In genomic region chr2:32776192-32776591, GRCm38 (mm10) we compare ENCODE assay signal across 8 mouse cellular contexts. TPM values are rescaled to one million over a fixed set of nuclear protein-coding genes. Genes with fewer than 3 reads are reported as not detected.
DNase-seq lines count a peak whose midpoint lies in the region; ATAC-seq and TF ChIP-seq lines count a peak whose summit lies in the region.

No protein-coding gene starts in this region.

- TF ChIP-seq POLR2A in limb, embryonic 14.5 days (IDR thresholded peaks at IDR 0.05; ENCODE audit: borderline replicate concordance, extremely low read depth, insufficient read depth, insufficient read length) = no peak

- peaks cover 7% of the 10 kb centered on the region for H3K4me1 ChIP-seq in limb, embryonic 14.5 days (ENCODE audit: control insufficient read depth, insufficient read depth, low read length)

- peak overlapping the region; percentile 50; the same call in 1 of the 2 replicates for H3K9ac ChIP-seq in limb, embryonic 14.5 days (ENCODE audit: low read depth, low read length, severe bottlenecking)

- H3K27ac ChIP-seq in limb, embryonic 14.5 days (replicated peaks; ENCODE audit: low read depth, low read length) = no peak overlapping the region

- peak; percentile 25 for DNase-seq in CD4-positive, CD25-positive, alpha-beta regulatory T cell, adult 2 months (ENCODE audit: low read depth, low spot score)
- DNase-seq in thymus, postnatal 14 days = peak; percentile 45
- DNase-seq in thymus, postnatal 0 days (ENCODE audit: low spot score) = no peak
- DNase-seq in limb, embryonic 14.5 days (ENCODE audit: low spot score) = no peak
- DNase-seq in thymus, postnatal 4 days = peak; percentile 51
- no peak for DNase-seq in c-Kit-positive CD71-positive TER-119-positive erythroid progenitor cells, embryonic 14.5 days (ENCODE audit: low spot score)
- DNase-seq in layer of hippocampus, adult 11-12 months (ENCODE audit: low spot score) = no peak

- no peak for ATAC-seq in CD4-positive, CD25-positive, alpha-beta regulatory T cell, adult 4 months
- ATAC-seq in limb, embryonic 14.5 days (ENCODE audit: low FRiP score, low read depth) = no peak

- H3K4me2 ChIP-seq in limb, embryonic 14.5 days (replicated peaks; ENCODE audit: low read depth, low read length, severe bottlenecking) = peak overlapping the region; percentile 88

- no peaks in the 10 kb centered on the region for H3K27me3 ChIP-seq in limb, embryonic 14.5 days (ENCODE audit: control insufficient read depth, insufficient read depth, low read length)

- no peaks in the 10 kb centered on the region for H3K36me3 ChIP-seq in limb, embryonic 14.5 days (ENCODE audit: control insufficient read depth, insufficient read depth, low read length)

- H3K4me3 ChIP-seq in limb, embryonic 14.5 days (replicated peaks; ENCODE audit: low read length) = peak overlapping the region; percentile 62

- H3K9me3 ChIP-seq in limb, embryonic 14.5 days (ENCODE audit: control insufficient read depth, low read length) = no peaks in the 10 kb centered on the region

- WGBS in limb, embryonic 14.5 days = 19% methylated on average over 22 of the region's 22 CpGs

RNA-seq across cellular contexts. Expression of gene Ptrh1, which starts 0.6 kb away (rescaled TPM):
- polyA plus RNA-seq in CD4-positive, CD25-positive, alpha-beta regulatory T cell, adult 4 months (2017; shearing (Covaris generic)) = 1 to 10 TPM; 2.9 to 3.8 TPM
- 25.7 and 26.5 TPM in 2 replicates for polyA plus RNA-seq in thymus, postnatal 0 days (2015; fragmentation: Nextera tagmentation; extraction: Ambion mirVana)
- polyA plus RNA-seq in limb, embryonic 14.5 days (2012; rRNA removed) = 11.3 and 11.5 TPM in 2 replicates
- polyA plus RNA-seq in limb, embryonic 14.5 days (2014; fragmentation: Nextera tagmentation; extraction: Ambion mirVana) = 5.1 and 5.8 TPM in 2 replicates

RNA-seq across cellular contexts. Expression of gene Ttc16, which starts 0.8 kb away (rescaled TPM):
- polyA plus RNA-seq in CD4-positive, CD25-positive, alpha-beta regulatory T cell, adult 4 months (2017; shearing (Covaris generic)) = 1 to 10 TPM; 1.4 to 1.6 TPM
- 0.69 and 0.95 TPM in 2 replicates for polyA plus RNA-seq in thymus, postnatal 0 days (2015; fragmentation: Nextera tagmentation; extraction: Ambion mirVana)
- 0.47 and 0.70 TPM in 2 replicates for polyA plus RNA-seq in limb, embryonic 14.5 days (2012; rRNA removed)
- polyA plus RNA-seq in limb, embryonic 14.5 days (2014; fragmentation: Nextera tagmentation; extraction: Ambion mirVana) = 0.12 and 0.15 TPM in 2 replicates

RNA-seq across cellular contexts. Expression of gene Cfap157, which starts 8.0 kb away (rescaled TPM):
- 1 to 10 TPM; 1.5 to 2.4 TPM for polyA plus RNA-seq in CD4-positive, CD25-positive, alpha-beta regulatory T cell, adult 4 months (2017; shearing (Covaris generic))
- polyA plus RNA-seq in thymus, postnatal 0 days (2015; fragmentation: Nextera tagmentation; extraction: Ambion mirVana) = 4.4 and 4.7 TPM in 2 replicates
- 0.04 and 0.05 TPM in 2 replicates for polyA plus RNA-seq in limb, embryonic 14.5 days (2012; rRNA removed)
- 0.11 and 0.12 TPM in 2 replicates for polyA plus RNA-seq in limb, embryonic 14.5 days (2014; fragmentation: Nextera tagmentation; extraction: Ambion mirVana)

RNA-seq across cellular contexts. Expression of gene Tor2a, which starts 19.2 kb away (rescaled TPM):
- 10 to 100 TPM; 64.5 to 84.5 TPM for polyA plus RNA-seq in CD4-positive, CD25-positive, alpha-beta regulatory T cell, adult 4 months (2017; shearing (Covaris generic))
- 86.3 and 91.9 TPM in 2 replicates for polyA plus RNA-seq in thymus, postnatal 0 days (2015; fragmentation: Nextera tagmentation; extraction: Ambion mirVana)
- 82.6 and 169 TPM in 2 replicates for polyA plus RNA-seq in limb, embryonic 14.5 days (2012; rRNA removed)
- 81.2 and 86.2 TPM in 2 replicates for polyA plus RNA-seq in limb, embryonic 14.5 days (2014; fragmentation: Nextera tagmentation; extraction: Ambion mirVana)

RNA-seq across cellular contexts. Expression of gene 6330409D20Rik, which starts 35.4 kb away (rescaled TPM):
- under 1 TPM in 1 of 2 experiments, not detected in 1; 0.58 TPM for polyA plus RNA-seq in CD4-positive, CD25-positive, alpha-beta regulatory T cell, adult 4 months (2017; shearing (Covaris generic))
- 0.26 and 0.44 TPM in 2 replicates for polyA plus RNA-seq in thymus, postnatal 0 days (2015; fragmentation: Nextera tagmentation; extraction: Ambion mirVana)
- polyA plus RNA-seq in limb, embryonic 14.5 days (2012; rRNA removed) = 0.14 and 0.15 TPM in 2 replicates
- not detected in 2 replicates for polyA plus RNA-seq in limb, embryonic 14.5 days (2014; fragmentation: Nextera tagmentation; extraction: Ambion mirVana)

Comparison
In these comparisons a context has a peak if more than half of its experiments do, and no peak if none do; other contexts are left out.
1. DNase-seq: peak in CD4-positive, CD25-positive, alpha-beta regulatory T cell, adult 2 months (single experiment), thymus, postnatal 14 days (single experiment) and thymus, postnatal 4 days (single experiment); none in thymus, postnatal 0 days (single experiment), limb, embryonic 14.5 days (single experiment), c-Kit-positive CD71-positive TER-119-positive erythroid progenitor cells, embryonic 14.5 days (single experiment) and layer of hippocampus, adult 11-12 months (single experiment).